Mouse (Mus musculus) megakaryocyte, embryonic 14.5 days (primary cell): Measurements from ENCODE around the gene Tmem202.

Source experiments
- FLI1 ChIP-seq: IDR thresholded peaks from 2 replicates; pipeline ENCODE4 v1.6.1; 2012; ENCODE audit warnings: low read length, inconsistent platforms, mixed read lengths
- GATA1 ChIP-seq: IDR thresholded peaks from 3 replicates; pipeline ENCODE4 v1.6.1; 2012; ENCODE audit warnings: mixed read lengths, low read length, inconsistent platforms, borderline replicate concordance

DNA sequence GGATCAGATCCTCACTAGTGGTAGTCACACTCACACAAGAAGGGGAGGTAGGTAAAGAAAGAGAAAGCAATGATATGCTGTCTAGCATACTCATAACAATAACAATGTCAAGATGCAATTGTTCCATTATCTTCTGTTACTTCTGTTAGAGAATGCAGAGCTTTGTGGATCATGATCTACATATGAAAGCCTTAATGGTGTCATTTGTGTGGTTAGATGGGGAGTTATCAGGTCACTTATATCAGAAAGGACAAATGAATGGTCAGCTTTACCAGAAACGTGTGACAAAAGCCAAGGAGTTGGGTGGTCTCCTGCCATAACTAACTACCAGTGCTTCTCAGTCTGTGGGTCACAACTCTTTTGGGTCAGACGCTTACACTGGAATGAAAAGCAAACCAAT, 66.5 kb downstream of the Tmem202 start:
- TF ChIP-seq GATA1, result no peak
- TF ChIP-seq FLI1, result no peak
